Mouse (Mus musculus) B cell, adult 2 months (primary cell): ENCODE data around the gene Car15.

Experiments used
- DNase-seq, 2 experiments: peaks; one replicate each; pipeline ENCODE4 v3.0.0; 2022

Gene Car15

GRCm38 (mm10) chr16:17838051-17838450, at the start of gene Car15:
TSS of gene Car15 (minus strand) at chr16:17838364.
- DNase-seq = no peak

GRCm38 (mm10) chr16:17884116-17884515, 46.0 kb upstream of the Car15 start:
- DNase-seq = no peak

GRCm38 (mm10) chr16:17882196-17882595, 44.0 kb upstream of the Car15 start:
- DNase-seq = no peak

GRCm38 (mm10) chr16:17879571-17879970, 41.4 kb upstream of the Car15 start:
- DNase-seq = no peak

GRCm38 (mm10) chr16:17876096-17876495, 37.9 kb upstream of the Car15 start:
- no peak for DNase-seq

GRCm38 (mm10) chr16:17875174-17875573, 37.0 kb upstream of the Car15 start:
- no peak for DNase-seq

- no peak for DNase-seq
These were observed 34.8 kb upstream of the Car15 start for GRCm38 (mm10) chr16:17872995-17873394.

- DNase-seq = no peak
These were observed 33.1 kb upstream of the Car15 start for GRCm38 (mm10) chr16:17871248-17871647.

GRCm38 (mm10) chr16:17865770-17866169, 27.6 kb upstream of the Car15 start:
- DNase-seq = no peak

- no peak for DNase-seq
These were observed 27.1 kb upstream of the Car15 start for GRCm38 (mm10) chr16:17865293-17865692.

GRCm38 (mm10) chr16:17858592-17858991, 20.4 kb upstream of the Car15 start:
- peak in 1 of 2 experiments; percentile 38 for DNase-seq

GRCm38 (mm10) chr16:17857157-17857556, 19.0 kb upstream of the Car15 start:
- DNase-seq = no peak

GRCm38 (mm10) chr16:17853263-17853662, 15.1 kb upstream of the Car15 start:
- no peak for DNase-seq

GRCm38 (mm10) chr16:17851860-17852259, 13.7 kb upstream of the Car15 start:
- DNase-seq = no peak

GRCm38 (mm10) chr16:17851331-17851730, 13.2 kb upstream of the Car15 start:
- DNase-seq = no peak

- DNase-seq = no peak
These were observed 11.3 kb upstream of the Car15 start for GRCm38 (mm10) chr16:17849486-17849885.

- DNase-seq = peak; percentile 43 to 46
These were observed 10.8 kb upstream of the Car15 start for GRCm38 (mm10) chr16:17848928-17849327.

GRCm38 (mm10) chr16:17848431-17848830, 10.3 kb upstream of the Car15 start:
- no peak for DNase-seq

GRCm38 (mm10) chr16:17843701-17844365, 5.7 kb upstream of the Car15 start:
- no peak for DNase-seq

GRCm38 (mm10) chr16:17842437-17842836, 4.3 kb upstream of the Car15 start:
- no peak for DNase-seq

GRCm38 (mm10) chr16:17839976-17840375, 1.8 kb upstream of the Car15 start:
- no peak for DNase-seq

GRCm38 (mm10) chr16:17835481-17835880, 2.7 kb downstream of the Car15 start:
- no peak for DNase-seq

- no peak for DNase-seq
These were observed 3.6 kb downstream of the Car15 start for GRCm38 (mm10) chr16:17834543-17834942.

- no peak for DNase-seq
These were observed 4.3 kb downstream of the Car15 start for GRCm38 (mm10) chr16:17833681-17834399.

- DNase-seq = no peak
These were observed 4.9 kb downstream of the Car15 start for GRCm38 (mm10) chr16:17833321-17833680.
